Mouse (Mus musculus): ENCODE measurements around the gene Rps2.

DNA sequence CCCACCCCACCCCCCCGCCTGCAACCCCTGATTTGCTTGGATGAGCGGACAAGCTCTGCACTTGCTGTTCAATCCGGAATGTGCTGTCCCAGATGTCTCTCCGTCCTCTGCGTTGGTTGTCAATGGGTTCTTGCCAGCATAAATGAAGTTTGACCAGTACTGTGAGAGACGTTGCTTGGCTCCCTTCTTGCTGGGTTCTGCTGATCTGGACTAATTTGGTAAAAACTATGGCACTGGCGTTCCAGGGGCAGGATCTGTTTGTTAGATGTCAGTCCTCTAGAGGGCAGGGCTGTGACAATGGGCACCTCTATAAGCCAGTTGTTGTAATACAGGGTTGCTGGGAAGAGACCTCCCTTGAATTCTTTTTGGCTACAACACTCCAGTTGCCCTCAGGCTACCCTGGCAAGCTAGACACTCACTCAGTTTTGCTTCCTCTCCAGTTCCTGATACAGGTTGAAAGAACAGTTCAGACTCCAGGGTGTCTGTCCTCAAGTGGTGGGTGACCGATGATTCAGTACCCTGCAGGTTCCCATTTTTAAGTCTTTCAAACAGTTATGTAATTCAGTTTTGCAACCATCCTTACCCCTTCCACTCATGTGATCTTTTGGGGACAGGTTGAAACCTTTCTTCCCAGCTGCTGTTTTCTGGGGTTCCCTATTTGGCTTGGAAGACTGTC lies 19.4 kb downstream of the Rps2 start:
- TF ChIP-seq CTCF (IDR thresholded peaks at IDR 0.05) (peak; percentile 36), POLR2A (IDR thresholded peaks at IDR 0.05; ENCODE audit: insufficient read depth, low read depth, low read length) (no peak), EP300 (IDR thresholded peaks at IDR 0.05; ENCODE audit: insufficient read depth, low read depth, low read length) (no peak)

Data from heart, adult 2 months (tissue).